Mouse (Mus musculus): ENCODE measurements around the gene Traf2. TPM values are rescaled to one million over a fixed set of nuclear protein-coding genes. Genes with fewer than 3 reads are reported as not detected.

Gene Traf2
- total RNA-seq, 2 experiments from 2014 or later, result 8.7 to 9.3 TPM

DNA sequence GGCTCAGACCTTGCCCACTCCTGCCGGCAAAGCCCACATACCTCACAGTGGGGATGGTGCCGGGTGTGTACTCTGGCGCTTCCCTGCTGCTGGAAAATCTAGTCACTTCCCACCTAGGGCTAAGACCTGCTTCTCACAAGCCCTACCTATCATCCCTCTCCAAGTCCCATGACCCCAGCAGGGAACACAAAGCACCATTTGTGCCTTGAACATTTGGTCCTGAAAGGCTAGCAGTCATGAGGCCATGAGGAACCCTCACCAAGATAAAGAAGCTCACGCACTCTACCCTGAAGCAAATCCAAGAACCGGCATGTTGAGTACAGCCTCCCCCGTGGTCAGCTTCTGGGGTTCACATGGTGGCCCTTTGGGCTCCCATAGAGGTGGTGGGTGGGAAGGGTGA, 76.8 kb downstream of the Traf2 start, which contains the start of gene Ptgds:
Gene Ptgds (minus strand): TSS at position 78 of the 400 bp plus-strand sequence.
- no peak for DNase-seq (ENCODE audit: low spot score in 2 of 2)
- intact Hi-C loops (cut with DNase I), result no loop called here

- intact Hi-C loops (cut with DNase I), result no loop called here
These were observed 77.5 kb downstream of the Traf2 start for GRCm38 (mm10) chr2:25468962-25469915.

More at GRCm38 (mm10) chr2:25468962-25469915, 77.5 kb downstream of the Traf2 start:
- peak in 1 of 2 experiments; percentile 48 for DNase-seq (ENCODE audit: low spot score in 2 of 2)

Other genes starting within 250 kb of the Traf2 start
- gene Grin1, start 227.8 kb downstream of the Traf2 start, total RNA-seq (2021), result 100 to 1,000 TPM; 451 to 471 TPM
- gene Man1b1, start 214.6 kb downstream of the Traf2 start, total RNA-seq (2021), result 10 to 100 TPM; 57.0 to 63.7 TPM
- gene Dpp7, start 190.6 kb downstream of the Traf2 start, total RNA-seq (2021), result 10 to 100 TPM; 27.1 to 34.1 TPM
- 10 to 100 TPM; 17.0 to 20.8 TPM for gene Uap1l1, start 181.3 kb downstream of the Traf2 start, total RNA-seq (2021)
- 1 to 10 TPM; 2.7 to 4.1 TPM for gene Sapcd2, start 174.6 kb downstream of the Traf2 start, total RNA-seq (2021)
- 10 to 100 TPM; 12.0 to 13.9 TPM for gene Entpd2, start 151.1 kb downstream of the Traf2 start, total RNA-seq (2021)
- gene Npdc1, start 147.6 kb downstream of the Traf2 start, total RNA-seq (2021), result 100 to 1,000 TPM; 325 to 339 TPM
- gene Fut7, start 123.7 kb downstream of the Traf2 start, total RNA-seq (2021), result under 1 TPM in 1 of 2 experiments, not detected in 1; 0.20 TPM
- gene Abca2, start 118.2 kb downstream of the Traf2 start, total RNA-seq (2021), result 100 to 1,000 TPM; 169 to 174 TPM
- gene Clic3, start 90.1 kb downstream of the Traf2 start, total RNA-seq (2021), result under 1 TPM in 1 of 2 experiments, not detected in 1; 0.69 TPM
- 10 to 100 TPM; 72.8 to 75.8 TPM for gene Paxx, start 85.8 kb downstream of the Traf2 start, total RNA-seq (2021)
- gene Ptgds, start 76.9 kb downstream of the Traf2 start, total RNA-seq (2021), result 1,000 to 10,000 TPM; 1,442 to 2,237 TPM
- gene Lcn12, start 53.0 kb downstream of the Traf2 start, total RNA-seq (2021), result not detected
- 100 to 1,000 TPM; 107 to 127 TPM for gene Fbxw5, start 46.2 kb downstream of the Traf2 start, total RNA-seq (2021)
- gene C8g, start 45.2 kb downstream of the Traf2 start, total RNA-seq (2021), result 1 to 10 TPM; 1.0 to 1.6 TPM
- gene Edf1, start 10.9 kb upstream of the Traf2 start, total RNA-seq (2021), result 100 to 1,000 TPM; 189 to 236 TPM
- 1 to 10 TPM; 1.4 to 2.4 TPM for gene Mamdc4, start 27.9 kb upstream of the Traf2 start, total RNA-seq (2021)
- 10 to 100 TPM; 74.6 to 75.4 TPM for gene Phpt1, start 28.3 kb upstream of the Traf2 start, total RNA-seq (2021)
- gene Ajm1, start 34.8 kb upstream of the Traf2 start, total RNA-seq (2021), result 100 to 1,000 TPM in 1 of 2 experiments, 10 to 100 TPM in 1; 99.8 to 110 TPM
- gene Rabl6, start 61.6 kb upstream of the Traf2 start, total RNA-seq (2021), result 100 to 1,000 TPM; 144 to 160 TPM
- not detected for gene Ccdc183, start 70.7 kb upstream of the Traf2 start, total RNA-seq (2021)
- gene Tmem141, start 75.1 kb upstream of the Traf2 start, total RNA-seq (2021), result 10 to 100 TPM; 19.8 to 29.2 TPM
- under 1 TPM; 0.25 to 0.50 TPM for gene Fcna, start 81.1 kb upstream of the Traf2 start, total RNA-seq (2021)
- not detected for gene Lcn8, start 106.2 kb upstream of the Traf2 start, total RNA-seq (2021)
- not detected for gene Lcn5, start 111.0 kb upstream of the Traf2 start, total RNA-seq (2021)
- not detected for gene Lcn6, start 129.8 kb upstream of the Traf2 start, total RNA-seq (2021)
- not detected for gene Lcn10, start 135.8 kb upstream of the Traf2 start, total RNA-seq (2021)
- gene Obp2a, start 153.1 kb upstream of the Traf2 start, total RNA-seq (2021), result not detected
- 100 to 1,000 TPM in 1 of 2 experiments, 10 to 100 TPM in 1; 83.5 to 107 TPM for gene Bmyc, start 159.8 kb upstream of the Traf2 start, total RNA-seq (2021)
- gene Obp2b, start 190.1 kb upstream of the Traf2 start, total RNA-seq (2021), result not detected
- gene Lcn3, start 218.6 kb upstream of the Traf2 start, total RNA-seq (2021), result not detected
- not detected for gene Lcn11, start 230.1 kb upstream of the Traf2 start, total RNA-seq (2021)
- gene Gm13539, start 235.3 kb upstream of the Traf2 start, total RNA-seq (2021), result not detected